Mouse (Mus musculus) heart, embryonic 11.5 days (tissue): Measurements from ENCODE around the gene Hfe. TPM values are rescaled to one million over a fixed set of nuclear protein-coding genes. Genes with fewer than 3 reads are reported as not detected.

Experiments used
- ATAC-seq: fragments of 200-750 bp; cut with Nextera tagmentation; replicated peaks from 2 replicates; pipeline ENCODE4 v1.8.0; 2017; ENCODE audit warnings: moderate library complexity; ENCODE audit not compliant: insufficient number of reproducible peaks, low FRiP score, low TSS enrichment
- H3K27ac ChIP-seq: fragments of 300-500 bp; sonication (generic); 2 replicates; pipeline ENCODE4 v1.5.1; 2014; ENCODE audit warnings: mild to moderate bottlenecking, low read depth, low read length
- H3K27me3 ChIP-seq: fragments of 300-500 bp; sonication (generic); 2 replicates; pipeline ENCODE4 v1.6.1; 2014; ENCODE audit warnings: mild to moderate bottlenecking, low read length, mixed read lengths; ENCODE audit not compliant: control insufficient read depth, insufficient read depth
- H3K36me3 ChIP-seq: fragments of 300-500 bp; sonication (generic); 2 replicates; pipeline ENCODE4 v1.6.1; 2014; ENCODE audit warnings: mild to moderate bottlenecking, low read length, moderate library complexity, mixed read lengths; ENCODE audit not compliant: control insufficient read depth, insufficient read depth
- H3K4me1 ChIP-seq: fragments of 300-500 bp; sonication (generic); 2 replicates; pipeline ENCODE4 v1.6.1; 2014; ENCODE audit warnings: low read length; ENCODE audit not compliant: control insufficient read depth, insufficient read depth
- H3K4me2 ChIP-seq: fragments of 300-500 bp; sonication (generic); 2 replicates; pipeline ENCODE4 v1.6.1; 2014; ENCODE audit warnings: mild to moderate bottlenecking, moderate library complexity
- H3K4me3 ChIP-seq: fragments of 300-500 bp; sonication (generic); 2 replicates; pipeline ENCODE4 v1.5.1; 2014; ENCODE audit warnings: low read depth, low read length
- H3K9ac ChIP-seq: fragments of 300-500 bp; sonication (generic); 2 replicates; pipeline ENCODE4 v1.6.1; 2014; ENCODE audit warnings: mild to moderate bottlenecking, low read depth, low read length, moderate library complexity
- H3K9me3 ChIP-seq: fragments of 300-500 bp; sonication (generic); replicated peaks from 2 replicates; pipeline ENCODE4 v1.6.1; 2016; ENCODE audit warnings: low read length; ENCODE audit not compliant: control insufficient read depth
- WGBS: fragments of 180-500 bp; shearing (Covaris S2); extraction: QIAGEN DNeasy Blood & Tissue Kit; methylation state at CpG from one replicate; pipeline ENCODE4 v1.1.7; 2014; ENCODE audit not compliant: insufficient replicate concordance; 5-methylcytosine and 5-hydroxymethylcytosine counted together
- polyA plus RNA-seq: library from polyadenylated mRNA; unstranded; fragments of >200 nt; fragmentation: Nextera tagmentation; extraction: Ambion mirVana; gene quantifications from 2 replicates; pipeline ENCODE4 v1.2.1, GENCODE M21; 2014

Hfe gene
- polyA plus RNA-seq, 1 experiment from 2014 or later = 8.2 TPM

DNA sequence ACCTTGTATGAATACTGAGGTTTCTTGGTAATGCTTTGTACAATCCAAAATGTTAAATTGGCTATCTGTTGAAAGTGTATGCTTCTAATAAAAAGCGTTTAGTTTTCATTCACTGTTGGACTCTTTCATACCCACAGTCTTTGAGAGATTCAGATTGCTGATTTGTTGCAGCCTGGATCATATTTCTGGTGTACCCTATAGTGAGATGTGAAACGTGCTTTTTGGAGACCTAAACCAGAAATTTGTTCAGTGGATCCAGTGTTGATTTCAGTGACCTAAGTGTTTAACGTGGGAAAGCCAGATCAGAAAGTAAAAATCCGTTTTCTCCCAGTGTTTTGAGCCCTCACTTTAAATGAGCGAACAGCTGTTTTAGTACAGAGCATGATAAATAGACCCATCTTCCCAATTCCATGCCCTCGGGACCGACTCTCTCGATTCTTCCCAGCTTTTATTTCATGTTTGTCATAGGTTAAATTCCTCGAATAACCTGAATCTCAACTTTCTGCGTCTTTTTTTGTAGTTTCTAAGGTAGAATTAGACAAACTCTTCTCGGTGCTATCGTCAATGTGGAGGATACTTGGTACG, 29.7 kb upstream of the Hfe start:
- WGBS = 29% methylated on average over 13 of the region's 13 CpGs
- Histone ChIP-seq H3K4me1 (peaks cover 4% of the 10 kb centered on the region; the same call in 1 of the 2 replicates), H3K36me3 (no peaks in the 10 kb centered on the region), H3K9me3 (no peaks in the 10 kb centered on the region), H3K27ac (peak overlapping the region; percentile 100), H3K4me2 (peak overlapping the region; percentile 95), H3K9ac (peak overlapping the region; percentile 96), H3K4me3 (peak overlapping the region; percentile 69), H3K27me3 (no peaks in the 10 kb centered on the region)
- ATAC-seq = no peak

DNA sequence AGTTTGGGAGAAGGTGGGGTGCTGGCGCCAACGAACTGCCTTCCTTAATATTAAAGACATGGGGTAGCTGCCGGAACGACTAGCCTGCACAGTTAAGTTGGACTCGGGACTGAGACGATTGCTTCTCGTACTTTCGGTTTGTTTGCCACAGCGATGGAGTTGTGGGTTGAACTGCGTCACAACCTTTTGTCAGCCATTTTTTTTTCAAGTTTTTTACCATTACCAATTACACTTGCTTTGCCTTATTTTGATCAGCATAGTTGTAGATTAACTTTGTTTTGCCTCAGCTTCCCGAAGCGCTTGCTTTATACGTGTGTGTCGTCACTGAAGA, 29.2 kb upstream of the Hfe start:
- Histone ChIP-seq H3K36me3 (no peaks in the 10 kb centered on the region), H3K9me3 (no peaks in the 10 kb centered on the region), H3K27ac (peak overlapping the region; percentile 100), H3K4me1 (peaks cover 4% of the 10 kb centered on the region; the same call in 1 of the 2 replicates), H3K4me3 (peak overlapping the region; percentile 69), H3K9ac (peak overlapping the region; percentile 96), H3K4me2 (peak overlapping the region; percentile 95), H3K27me3 (no peaks in the 10 kb centered on the region)
- 1% methylated on average over 14 of the region's 14 CpGs for WGBS
- ATAC-seq = no peak

DNA sequence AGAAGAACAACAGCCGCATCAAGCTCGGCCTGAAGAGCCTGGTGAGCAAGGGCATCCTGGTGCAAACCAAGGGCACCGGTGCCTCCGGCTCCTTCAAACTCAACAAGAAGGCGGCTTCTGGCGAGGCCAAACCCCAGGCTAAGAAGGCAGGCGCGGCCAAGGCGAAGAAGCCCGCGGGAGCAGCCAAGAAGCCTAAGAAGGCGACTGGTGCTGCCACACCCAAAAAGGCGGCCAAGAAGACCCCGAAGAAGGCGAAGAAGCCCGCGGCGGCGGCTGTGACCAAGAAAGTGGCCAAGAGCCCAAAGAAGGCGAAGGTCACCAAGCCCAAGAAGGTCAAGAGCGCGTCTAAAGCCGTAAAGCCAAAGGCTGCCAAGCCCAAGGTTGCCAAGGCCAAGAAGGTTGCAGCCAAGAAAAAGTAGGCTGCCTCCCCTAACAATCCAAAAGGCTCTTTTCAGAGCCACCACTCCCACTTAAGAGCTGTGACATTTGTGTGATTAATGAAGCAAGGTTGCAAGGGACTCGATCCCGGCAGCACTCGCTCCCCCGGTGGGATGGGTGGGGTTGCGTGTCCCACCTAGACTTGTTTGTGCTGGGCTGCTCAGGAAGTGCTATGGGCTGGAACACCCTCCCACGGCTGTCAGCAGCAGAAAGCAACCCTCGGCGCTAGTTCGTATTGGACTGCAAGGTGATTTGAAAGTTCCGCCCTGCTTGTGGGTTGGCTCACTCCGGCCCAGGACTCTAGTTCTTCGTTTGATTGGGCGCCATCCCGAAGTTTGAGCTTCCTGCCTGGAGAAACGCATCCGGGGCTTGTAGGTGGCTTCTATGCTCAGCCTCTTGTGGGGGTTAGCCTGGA, 28.6 kb upstream of the Hfe start:
- Histone ChIP-seq H3K4me3 (peak overlapping the region; percentile 69), H3K4me1 (peaks cover 4% of the 10 kb centered on the region; the same call in 1 of the 2 replicates), H3K9me3 (no peaks in the 10 kb centered on the region), H3K4me2 (peak overlapping the region; percentile 95), H3K9ac (peak overlapping the region; percentile 96), H3K27me3 (no peaks in the 10 kb centered on the region), H3K27ac (peak overlapping the region; percentile 100), H3K36me3 (no peaks in the 10 kb centered on the region)
- peak; percentile 82 for ATAC-seq
- under 1% methylated on average over 39 of the region's 39 CpGs for WGBS

DNA sequence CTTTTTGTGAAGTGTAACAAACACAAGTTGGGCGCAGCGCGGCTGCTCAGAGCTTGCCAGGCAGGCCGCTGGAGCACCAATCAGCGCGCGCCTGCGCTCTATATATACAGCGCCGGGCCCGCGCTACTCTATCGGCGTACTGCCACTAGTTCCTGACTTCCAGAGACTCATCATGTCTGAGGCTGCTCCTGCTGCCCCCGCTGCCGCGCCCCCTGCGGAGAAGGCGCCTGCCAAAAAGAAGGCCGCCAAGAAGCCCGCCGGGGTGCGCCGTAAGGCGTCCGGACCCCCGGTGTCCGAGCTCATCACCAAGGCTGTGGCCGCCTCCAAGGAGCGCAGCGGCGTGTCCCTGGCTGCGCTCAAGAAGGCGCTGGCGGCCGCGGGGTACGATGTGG, 28.0 kb upstream of the Hfe start, which contains the start of gene Hist1h1c:
Hist1h1c (plus strand) TSS at position 132 of the 392 bp plus-strand sequence.
- WGBS = 0% methylated on average over 34 of the region's 38 CpGs

DNA sequence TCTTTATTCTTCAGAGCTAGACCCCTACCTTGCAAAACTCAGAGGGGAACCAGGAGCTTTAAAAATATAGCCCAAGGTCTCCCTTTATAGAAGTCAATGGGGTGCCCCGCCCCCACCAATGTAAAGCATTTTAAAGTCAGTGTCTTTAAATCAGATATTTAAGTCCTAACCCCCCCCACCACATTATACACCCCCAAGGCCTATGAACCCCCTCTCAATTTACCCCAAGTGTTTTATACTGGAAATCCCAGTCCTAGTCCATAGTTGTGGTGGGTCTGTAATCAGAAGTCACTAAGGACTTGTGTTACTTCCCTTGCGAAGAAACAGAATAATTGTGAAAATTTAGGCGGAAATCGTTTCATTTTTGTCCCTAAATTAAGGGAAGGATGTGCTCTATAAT, 27.4 kb upstream of the Hfe start:
- 22% methylated on average over 4 of the region's 4 CpGs for WGBS
- Histone ChIP-seq H3K27ac (peak overlapping the region; percentile 100), H3K4me2 (peak overlapping the region; percentile 95), H3K4me1 (peaks cover 4% of the 10 kb centered on the region; the same call in 1 of the 2 replicates), H3K36me3 (no peaks in the 10 kb centered on the region), H3K4me3 (peak overlapping the region; percentile 69), H3K27me3 (no peaks in the 10 kb centered on the region), H3K9me3 (no peaks in the 10 kb centered on the region), H3K9ac (peak overlapping the region; percentile 96)
- no peak for ATAC-seq

More for the DNA sequence above, 28.0 kb upstream of the Hfe start, which contains the start of gene Hist1h1c:
- Histone ChIP-seq H3K27me3 (no peaks in the 10 kb centered on the region), H3K9me3 (no peaks in the 10 kb centered on the region), H3K4me2 (peak within 1 kb of the TSS; percentile 95), H3K4me1 (peaks cover 4% of the 10 kb centered on the region; the same call in 1 of the 2 replicates), H3K9ac (peak within 1 kb of the TSS; percentile 96), H3K36me3 (no peaks in the 10 kb centered on the region), H3K4me3 (peak within 1 kb of the TSS; percentile 69), H3K27ac (peak within 1 kb of the TSS; percentile 100)
- peak; percentile 93 for ATAC-seq

DNA sequence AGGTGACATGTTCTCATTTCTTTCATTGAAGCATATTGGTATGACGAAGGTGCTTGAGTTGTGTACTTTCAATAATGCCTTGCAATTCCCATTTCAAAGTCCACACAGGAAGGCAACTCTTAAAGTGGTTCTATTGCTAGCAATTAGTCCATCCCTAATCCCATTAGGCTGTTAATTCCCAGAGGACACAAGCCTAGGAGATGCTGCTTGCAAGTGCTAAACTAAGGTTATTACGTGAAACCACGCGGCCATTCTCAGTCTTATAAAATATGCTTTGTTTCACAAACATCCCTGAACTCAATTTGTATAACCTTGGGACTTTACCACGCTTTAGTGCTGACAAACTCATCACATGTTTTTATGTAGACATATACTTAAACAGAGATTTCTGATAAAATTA, 26.4 kb upstream of the Hfe start:
- Histone ChIP-seq H3K27me3 (no peaks in the 10 kb centered on the region), H3K9ac (no peak overlapping the region), H3K9me3 (no peaks in the 10 kb centered on the region), H3K27ac (no peak overlapping the region), H3K4me1 (peaks cover 4% of the 10 kb centered on the region; the same call in 1 of the 2 replicates), H3K36me3 (no peaks in the 10 kb centered on the region), H3K4me2 (no peak overlapping the region), H3K4me3 (no peak overlapping the region)
- WGBS = 83% methylated on average over 5 of the region's 5 CpGs
- ATAC-seq = no peak

DNA sequence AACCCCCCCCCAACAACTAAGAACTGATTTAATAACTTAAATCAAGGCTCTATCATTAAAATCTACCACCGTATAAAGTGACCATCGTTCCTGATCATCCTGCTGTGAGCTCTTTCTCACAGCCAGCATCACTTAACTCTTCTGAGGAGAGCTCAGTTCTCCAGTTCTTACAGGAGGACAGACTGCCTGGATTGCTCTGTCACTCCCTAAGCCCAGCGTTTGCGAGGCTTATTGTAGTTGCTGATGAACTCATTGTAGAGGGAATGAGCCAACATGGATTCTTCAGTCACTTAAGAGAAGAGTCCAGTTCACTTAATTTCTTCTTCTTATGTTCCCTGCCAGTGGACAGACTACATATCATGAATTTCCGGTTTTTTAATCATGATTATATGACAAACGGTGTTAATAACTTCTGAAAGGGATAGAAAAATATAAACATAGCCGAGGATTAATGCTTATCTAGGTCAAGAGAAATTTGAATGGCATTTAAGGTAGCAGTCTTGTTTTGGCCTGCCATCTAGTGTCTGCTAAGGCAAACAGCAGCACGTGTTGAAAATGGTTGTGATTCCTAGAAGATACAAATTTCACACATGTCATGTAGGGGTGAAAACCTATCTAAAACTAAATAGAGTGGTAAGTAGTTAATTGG, 21.6 kb upstream of the Hfe start:
- Histone ChIP-seq H3K27ac (no peak overlapping the region), H3K4me2 (no peak overlapping the region), H3K4me1 (0 out of 2 replicates have a peak, but pooled peaks cover 6% of the 10 kb centered on the region), H3K4me3 (no peak overlapping the region), H3K9ac (no peak overlapping the region), H3K36me3 (no peaks in the 10 kb centered on the region), H3K27me3 (no peaks in the 10 kb centered on the region), H3K9me3 (no peaks in the 10 kb centered on the region)
- 23% methylated on average over 8 of the region's 8 CpGs for WGBS
- no peak for ATAC-seq

DNA sequence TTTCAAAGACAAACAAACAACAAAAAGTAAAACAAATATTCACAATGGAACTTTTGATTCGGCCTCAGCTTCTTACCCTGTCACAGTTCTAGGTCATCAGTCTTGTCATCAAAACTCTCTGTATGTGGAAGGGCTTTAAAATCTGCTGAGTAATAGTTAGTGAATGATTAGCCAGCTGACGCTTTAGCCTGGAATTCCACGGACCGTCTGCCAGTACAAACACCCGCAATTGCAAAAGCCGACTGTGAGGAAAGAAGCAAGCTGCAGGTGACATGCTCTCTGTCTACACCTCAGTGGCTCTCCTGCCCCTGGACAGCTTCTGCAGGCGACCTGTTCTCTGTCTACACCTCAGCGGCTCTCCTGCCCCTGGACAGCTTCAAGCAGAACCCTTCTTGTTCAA, 19.8 kb upstream of the Hfe start:
- peak overlapping the region; percentile 1; the same call in 1 of the 2 replicates for H3K4me2 ChIP-seq
- no peaks in the 10 kb centered on the region for H3K36me3 ChIP-seq
- WGBS = 13% methylated on average over 8 of the region's 8 CpGs
- no peaks in the 10 kb centered on the region for H3K27me3 ChIP-seq
- no peak for ATAC-seq
- 0 out of 2 replicates have a peak, but pooled peaks cover 6% of the 10 kb centered on the region for H3K4me1 ChIP-seq
- no peak overlapping the region for H3K27ac ChIP-seq
- H3K9ac ChIP-seq = no peak overlapping the region
- no peak overlapping the region for H3K4me3 ChIP-seq
- no peaks in the 10 kb centered on the region for H3K9me3 ChIP-seq
